Mouse (Mus musculus): ENCODE measurements around the gene Sipa1l3. TPM values are rescaled to one million over a fixed set of nuclear protein-coding genes. Genes with fewer than 3 reads are reported as not detected.

Sipa1l3 gene
- polyA plus RNA-seq, 1 experiment: 30.3 TPM

DNA sequence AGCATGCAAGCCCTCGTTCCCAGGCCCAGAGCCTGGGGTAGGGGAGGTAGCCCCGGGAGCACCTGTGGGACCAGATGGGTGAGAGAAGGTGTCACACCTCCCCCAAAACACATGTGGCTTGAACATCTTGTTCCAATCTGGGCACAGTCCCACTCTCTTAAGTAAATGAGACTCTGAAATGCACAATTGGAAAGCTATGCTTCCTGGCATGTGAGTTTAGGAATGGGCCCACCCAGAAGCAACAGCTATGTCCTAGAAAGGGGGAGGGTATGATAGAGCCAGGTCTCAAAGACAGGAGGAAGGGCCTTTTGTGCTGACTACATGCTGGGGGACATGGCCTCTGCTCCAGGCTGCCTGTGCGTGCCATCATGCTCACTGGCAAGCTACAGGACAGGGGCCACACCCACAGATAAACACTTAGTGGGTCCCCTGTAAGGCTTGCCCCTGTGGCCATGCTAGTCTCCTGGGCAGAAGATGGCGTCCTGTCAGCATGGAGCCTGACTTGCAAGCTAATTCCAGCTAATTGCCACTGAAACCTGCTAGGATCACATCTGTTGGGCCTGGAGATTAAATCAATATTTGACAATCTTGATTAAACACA, 107.1 kb downstream of the Sipa1l3 start:
- no peaks in the 10 kb centered on the region for H3K36me3 ChIP-seq (ENCODE audit: control insufficient read depth, insufficient read depth, low read length)
- no peak for DNase-seq (ENCODE audit: low read depth in 1 of 2, low spot score in 2 of 2)
- H3K27ac ChIP-seq (ENCODE audit: insufficient read depth, low read length): no peak overlapping the region
- H3K4me3 ChIP-seq (ENCODE audit: extremely low read depth, insufficient read depth, insufficient read length): no peak overlapping the region
- no peaks in the 10 kb centered on the region for H3K27me3 ChIP-seq (ENCODE audit: control insufficient read depth, insufficient read depth, low read length)
- 78% methylated on average over 4 of the region's 4 CpGs for WGBS
- TF ChIP-seq POLR2A (IDR thresholded peaks at IDR 0.05; ENCODE audit: low read depth, low read length): no peak
- H3K4me1 ChIP-seq (ENCODE audit: control insufficient read depth, insufficient read depth, insufficient read length): no peaks in the 10 kb centered on the region

DNA sequence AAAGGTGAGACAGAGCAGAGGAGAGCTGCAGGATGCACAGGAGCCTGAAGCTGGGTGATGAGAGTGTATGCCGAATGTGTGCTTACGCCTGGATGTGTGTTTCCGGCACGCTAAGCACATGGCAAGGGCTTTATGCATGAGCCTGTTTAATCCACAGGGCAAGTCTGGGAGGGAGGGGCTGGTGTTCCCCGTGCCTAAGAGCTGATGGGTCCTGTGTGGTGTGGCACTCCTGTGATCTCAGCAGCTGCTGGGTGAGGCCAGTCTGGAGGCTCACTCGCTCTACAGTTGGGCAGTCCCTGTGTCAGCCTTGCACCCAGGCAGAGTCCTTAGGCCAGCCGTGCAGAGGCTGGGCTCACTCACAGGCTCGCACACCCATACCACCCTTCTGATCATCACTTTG, 108.0 kb downstream of the Sipa1l3 start:
- Histone ChIP-seq H3K4me1 (ENCODE audit: control insufficient read depth, insufficient read depth, insufficient read length) (no peaks in the 10 kb centered on the region), H3K27ac (ENCODE audit: insufficient read depth, low read length) (no peak overlapping the region), H3K4me3 (ENCODE audit: extremely low read depth, insufficient read depth, insufficient read length) (no peak overlapping the region), H3K36me3 (ENCODE audit: control insufficient read depth, insufficient read depth, low read length) (no peaks in the 10 kb centered on the region), H3K27me3 (ENCODE audit: control insufficient read depth, insufficient read depth, low read length) (no peaks in the 10 kb centered on the region)
- TF ChIP-seq CTCF (IDR thresholded peaks at IDR 0.05; ENCODE audit: extremely low read depth, insufficient read depth, insufficient read length, insufficient replicate concordance) (no peak), POLR2A (IDR thresholded peaks at IDR 0.05; ENCODE audit: low read depth, low read length) (no peak)
- no peak for DNase-seq (ENCODE audit: low read depth in 1 of 2, low spot score in 2 of 2)
- 91% methylated on average over 8 of the region's 8 CpGs for WGBS

DNA sequence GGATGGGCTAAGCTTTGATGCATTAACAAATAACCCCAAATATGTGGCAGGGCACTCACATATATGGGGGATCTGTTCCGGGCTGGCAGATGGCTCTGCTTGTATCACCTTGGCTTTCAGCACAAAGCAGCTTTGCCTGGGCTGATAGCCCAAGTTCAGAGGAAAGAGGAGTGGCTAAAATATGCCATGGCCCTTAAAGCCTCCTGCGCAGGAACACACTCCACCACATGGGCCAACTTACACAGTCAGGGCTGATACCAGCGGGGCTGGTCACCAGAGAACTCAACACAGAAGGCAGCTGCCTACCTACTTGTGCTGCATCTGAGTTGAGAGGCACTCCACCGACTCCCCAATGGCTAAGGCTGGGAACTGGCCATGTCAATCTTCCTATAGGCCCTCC, 111.6 kb downstream of the Sipa1l3 start:
- WGBS: 88% methylated on average over 4 of the region's 4 CpGs
- DNase-seq (ENCODE audit: low read depth in 1 of 2, low spot score in 2 of 2): no peak

DNA sequence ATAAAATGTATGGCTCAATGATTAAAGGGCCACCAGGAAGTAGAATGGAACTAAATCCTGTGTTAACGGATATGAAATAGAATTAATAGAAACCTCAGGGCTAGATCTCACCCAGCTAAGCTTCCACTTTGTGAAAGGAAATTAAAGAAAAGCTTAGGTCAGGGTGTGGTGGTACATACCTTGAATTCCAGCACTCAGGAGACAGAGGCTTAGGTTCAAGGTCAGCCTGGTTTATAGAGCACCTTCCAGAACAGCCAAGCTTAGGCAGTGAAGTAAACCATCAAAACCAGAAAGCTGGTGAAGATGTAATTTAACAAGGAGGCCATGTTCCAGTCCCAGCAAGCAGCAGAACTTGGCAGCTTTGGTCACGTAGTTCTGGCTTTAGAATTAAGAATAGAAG, 114.3 kb downstream of the Sipa1l3 start:
- H3K27ac ChIP-seq (ENCODE audit: insufficient read depth, low read length): no peak overlapping the region
- no peak for TF ChIP-seq POLR2A (IDR thresholded peaks at IDR 0.05; ENCODE audit: low read depth, low read length)
- TF ChIP-seq CTCF (IDR thresholded peaks at IDR 0.05; ENCODE audit: extremely low read depth, insufficient read depth, insufficient read length, insufficient replicate concordance): no peak
- DNase-seq (ENCODE audit: low read depth in 1 of 2, low spot score in 2 of 2): no peak
- WGBS: 93% methylated on average over 2 of the region's 2 CpGs
- H3K27me3 ChIP-seq (ENCODE audit: control insufficient read depth, insufficient read depth, low read length): no peaks in the 10 kb centered on the region
- H3K36me3 ChIP-seq (ENCODE audit: control insufficient read depth, insufficient read depth, low read length): peaks cover 15% of the 10 kb centered on the region
- no peak overlapping the region for H3K4me3 ChIP-seq (ENCODE audit: extremely low read depth, insufficient read depth, insufficient read length)
- H3K4me1 ChIP-seq (ENCODE audit: control insufficient read depth, insufficient read depth, insufficient read length): no peaks in the 10 kb centered on the region

More for the DNA sequence above, 111.6 kb downstream of the Sipa1l3 start:
- Histone ChIP-seq H3K27me3 (ENCODE audit: control insufficient read depth, insufficient read depth, low read length) (no peaks in the 10 kb centered on the region), H3K4me3 (ENCODE audit: extremely low read depth, insufficient read depth, insufficient read length) (no peak overlapping the region), H3K27ac (ENCODE audit: insufficient read depth, low read length) (no peak overlapping the region), H3K4me1 (ENCODE audit: control insufficient read depth, insufficient read depth, insufficient read length) (no peaks in the 10 kb centered on the region), H3K36me3 (ENCODE audit: control insufficient read depth, insufficient read depth, low read length) (no peaks in the 10 kb centered on the region)
- no peak for TF ChIP-seq POLR2A (IDR thresholded peaks at IDR 0.05; ENCODE audit: low read depth, low read length)
- TF ChIP-seq CTCF (IDR thresholded peaks at IDR 0.05; ENCODE audit: extremely low read depth, insufficient read depth, insufficient read length, insufficient replicate concordance): no peak

- H3K27me3 ChIP-seq (ENCODE audit: control insufficient read depth, insufficient read depth, low read length): no peaks in the 10 kb centered on the region
- peaks cover 15% of the 10 kb centered on the region for H3K36me3 ChIP-seq (ENCODE audit: control insufficient read depth, insufficient read depth, low read length)
- no peak for TF ChIP-seq CTCF (IDR thresholded peaks at IDR 0.05; ENCODE audit: extremely low read depth, insufficient read depth, insufficient read length, insufficient replicate concordance)
- no peak for TF ChIP-seq POLR2A (IDR thresholded peaks at IDR 0.05; ENCODE audit: low read depth, low read length)
- no peaks in the 10 kb centered on the region for H3K4me1 ChIP-seq (ENCODE audit: control insufficient read depth, insufficient read depth, insufficient read length)
- no peak for DNase-seq (ENCODE audit: low read depth in 1 of 2, low spot score in 2 of 2)
- H3K27ac ChIP-seq (ENCODE audit: insufficient read depth, low read length): no peak overlapping the region
- no peak overlapping the region for H3K4me3 ChIP-seq (ENCODE audit: extremely low read depth, insufficient read depth, insufficient read length)
- WGBS: 83% methylated on average over 4 of the region's 4 CpGs
Measured at GRCm38 (mm10) chr7:29402015-29402414, 116.4 kb downstream of the Sipa1l3 start.

DNA sequence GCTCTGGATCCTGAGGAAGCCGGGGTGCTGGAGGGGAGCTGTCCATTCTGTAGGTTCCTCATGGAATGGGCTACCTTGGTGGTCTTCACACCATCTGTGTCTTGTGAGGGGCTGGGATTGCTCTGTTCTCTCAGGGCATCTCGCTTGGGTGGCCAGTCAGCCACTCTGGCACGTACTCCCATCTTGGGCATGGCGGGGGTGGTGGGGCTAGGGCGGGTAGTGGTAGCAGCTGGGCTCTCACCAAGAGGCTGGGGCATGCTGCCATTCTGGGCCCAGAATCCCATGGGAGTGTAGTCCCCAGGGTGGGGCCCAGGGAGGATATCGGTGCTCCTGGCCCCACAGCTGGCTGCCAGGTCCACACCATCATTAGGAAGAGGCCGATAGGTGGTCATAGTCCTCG, 118.0 kb downstream of the Sipa1l3 start:
- peaks cover 19% of the 10 kb centered on the region for H3K36me3 ChIP-seq (ENCODE audit: control insufficient read depth, insufficient read depth, low read length)
- WGBS: 88% methylated on average over 8 of the region's 8 CpGs
- H3K4me1 ChIP-seq (ENCODE audit: control insufficient read depth, insufficient read depth, insufficient read length): no peaks in the 10 kb centered on the region
- no peak for DNase-seq (ENCODE audit: low read depth in 1 of 2, low spot score in 2 of 2)
- H3K4me3 ChIP-seq (ENCODE audit: extremely low read depth, insufficient read depth, insufficient read length): no peak overlapping the region
- TF ChIP-seq POLR2A (IDR thresholded peaks at IDR 0.05; ENCODE audit: low read depth, low read length) (no peak), CTCF (IDR thresholded peaks at IDR 0.05; ENCODE audit: extremely low read depth, insufficient read depth, insufficient read length, insufficient replicate concordance) (no peak)
- H3K27me3 ChIP-seq (ENCODE audit: control insufficient read depth, insufficient read depth, low read length): no peaks in the 10 kb centered on the region
- H3K27ac ChIP-seq (ENCODE audit: insufficient read depth, low read length): no peak overlapping the region

DNA sequence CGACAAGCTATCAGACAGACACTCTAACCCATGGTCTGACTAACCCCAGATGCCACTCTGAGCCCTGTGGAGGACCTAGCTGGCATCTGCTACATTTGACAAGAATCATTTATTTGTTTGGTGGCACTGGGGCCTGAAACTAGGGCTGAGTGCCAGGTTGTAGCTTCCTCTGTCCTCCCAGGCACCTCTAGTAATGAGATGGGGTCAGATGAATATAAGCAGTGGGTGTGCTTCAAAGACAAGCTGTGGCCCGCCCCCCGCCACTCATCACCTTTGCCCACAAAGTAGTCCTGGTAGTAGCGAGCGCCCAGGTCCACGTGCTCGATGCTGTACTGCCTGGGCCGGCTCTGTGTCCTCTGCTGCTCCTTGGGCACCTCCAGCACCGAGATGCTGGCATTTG, 119.4 kb downstream of the Sipa1l3 start:
- H3K4me3 ChIP-seq (ENCODE audit: extremely low read depth, insufficient read depth, insufficient read length): no peak overlapping the region
- no peaks in the 10 kb centered on the region for H3K4me1 ChIP-seq (ENCODE audit: control insufficient read depth, insufficient read depth, insufficient read length)
- H3K36me3 ChIP-seq (ENCODE audit: control insufficient read depth, insufficient read depth, low read length): peaks cover 19% of the 10 kb centered on the region
- no peak for TF ChIP-seq POLR2A (IDR thresholded peaks at IDR 0.05; ENCODE audit: low read depth, low read length)
- TF ChIP-seq CTCF (IDR thresholded peaks at IDR 0.05; ENCODE audit: extremely low read depth, insufficient read depth, insufficient read length, insufficient replicate concordance): no peak
- DNase-seq (ENCODE audit: low read depth in 1 of 2, low spot score in 2 of 2): no peak
- 93% methylated on average over 9 of the region's 9 CpGs for WGBS
- H3K27ac ChIP-seq (ENCODE audit: insufficient read depth, low read length): no peak overlapping the region
- H3K27me3 ChIP-seq (ENCODE audit: control insufficient read depth, insufficient read depth, low read length): no peaks in the 10 kb centered on the region

Measured in spleen, adult 2 months (tissue).